Mouse (Mus musculus) liver, postnatal 0 days (tissue): ENCODE results near the gene Rdh9. TPM values are rescaled to one million over a fixed set of nuclear protein-coding genes. Genes with fewer than 3 reads are reported as not detected.
A peak's percentile ranks its signal among the peaks of the same experiment; 100 is the strongest.
"Not testable (repeated sequence)": the region's sequence is repeated elsewhere in the genome, so short reads cannot be mapped to it uniquely, and the experiment has no call there.

ENCODE experiments used
- ATAC-seq: fragments of 200-750 bp; cut with Nextera tagmentation; 2 replicates; pipeline ENCODE4 v1.8.0; 2017; ENCODE audit warnings: mild to moderate bottlenecking, moderate library complexity
- DNase-seq: peaks from one replicate; pipeline ENCODE4 v3.0.0-alpha.2; 2016
- H3K27ac ChIP-seq: fragments of 300-500 bp; sonication (generic); 2 replicates; pipeline ENCODE4 v1.5.1; 2014; ENCODE audit warnings: antibody characterized with exemption, moderate library complexity, mild to moderate bottlenecking, low read depth
- H3K27me3 ChIP-seq: fragments of 300-500 bp; sonication (generic); 2 replicates; pipeline ENCODE4 v1.6.1; 2014; ENCODE audit warnings: low read length, control low read depth, mixed read lengths; ENCODE audit not compliant: insufficient read depth
- H3K36me3 ChIP-seq: fragments of 300-500 bp; sonication (generic); replicated peaks from 2 replicates; pipeline ENCODE4 v1.6.1; 2014; ENCODE audit warnings: mild to moderate bottlenecking, control low read depth, low read length, moderate library complexity, mixed read lengths; ENCODE audit not compliant: insufficient read depth
- H3K4me1 ChIP-seq: fragments of 300-500 bp; sonication (generic); 2 replicates; pipeline ENCODE4 v1.6.1; 2014; ENCODE audit warnings: antibody characterized with exemption, mild to moderate bottlenecking, control low read depth; ENCODE audit not compliant: insufficient read depth
- H3K4me2 ChIP-seq: fragments of 300-500 bp; sonication (generic); 2 replicates; pipeline ENCODE4 v1.6.1; 2014; ENCODE audit warnings: low read depth, mild to moderate bottlenecking, low read length, moderate library complexity, mixed read lengths
- H3K4me3 ChIP-seq: fragments of 300-500 bp; sonication (generic); 2 replicates; pipeline ENCODE4 v1.5.1; 2014; ENCODE audit warnings: low read depth, low read length
- H3K9ac ChIP-seq: fragments of 300-500 bp; sonication (generic); replicated peaks from 2 replicates; pipeline ENCODE4 v1.6.1; 2014; ENCODE audit warnings: mild to moderate bottlenecking, moderate library complexity
- H3K9me3 ChIP-seq: fragments of 300-500 bp; sonication (generic); 2 replicates; pipeline ENCODE4 v1.6.1; 2016; ENCODE audit warnings: mild to moderate bottlenecking, control low read depth, low read length, mixed read lengths
- CTCF ChIP-seq: sonication (generic); IDR thresholded peaks from 2 replicates; pipeline ENCODE4 v1.5.1; 2016; ENCODE audit warnings: antibody characterized with exemption, low read depth
- EP300 ChIP-seq: IDR thresholded peaks from 2 replicates; pipeline ENCODE4 v1.6.1; 2016; ENCODE audit warnings: antibody characterized with exemption, low read depth, mild to moderate bottlenecking
- WGBS: fragments of 180-500 bp; shearing (Covaris S2); extraction: QIAGEN DNeasy Blood & Tissue Kit; methylation state at CpG from one replicate; pipeline ENCODE4 v1.1.7; 2014; ENCODE audit not compliant: insufficient replicate concordance; 5-methylcytosine and 5-hydroxymethylcytosine counted together
- polyA plus RNA-seq: library from polyadenylated mRNA; unstranded; fragments of >200 nt; fragmentation: Nextera tagmentation; extraction: Ambion mirVana; gene quantifications from 2 replicates; pipeline ENCODE4 v1.2.1, GENCODE M21; 2015

Gene Rdh9
- polyA plus RNA-seq, 1 experiment from 2014 or later, result 15.7 TPM

- no peak for TF ChIP-seq CTCF
- TF ChIP-seq EP300, result no peak
- ATAC-seq, result no peak
- Histone ChIP-seq H3K36me3 (no peaks in the 10 kb centered on the region), H3K9me3 (no peaks in the 10 kb centered on the region), H3K4me1 (no peaks in the 10 kb centered on the region), H3K4me2 (no peak overlapping the region), H3K9ac (no peak overlapping the region), H3K4me3 (no peak overlapping the region), H3K27me3 (no peaks in the 10 kb centered on the region), H3K27ac (no peak overlapping the region)
- 69% methylated on average over 5 of the region's 5 CpGs for WGBS
- DNase-seq, result no peak
These were observed 26.1 kb downstream of the Rdh9 start for GRCm38 (mm10) chr10:127802236-127802635.

- DNase-seq (no peak), ATAC-seq (no peak)
- WGBS, result 66% methylated on average over 7 of the region's 7 CpGs
- no peak for TF ChIP-seq EP300
- no peak for TF ChIP-seq CTCF
- Histone ChIP-seq H3K9me3 (no peaks in the 10 kb centered on the region), H3K4me3 (no peak overlapping the region), H3K36me3 (no peaks in the 10 kb centered on the region), H3K4me2 (no peak overlapping the region), H3K27me3 (no peaks in the 10 kb centered on the region), H3K4me1 (no peaks in the 10 kb centered on the region), H3K27ac (no peak overlapping the region), H3K9ac (no peak overlapping the region)
These were observed 28.2 kb downstream of the Rdh9 start for GRCm38 (mm10) chr10:127804416-127804815.

GRCm38 (mm10) chr10:127815888-127816287, 39.7 kb downstream of the Rdh9 start:
- no peak for ATAC-seq

GRCm38 (mm10) chr10:127817268-127817910, 41.2 kb downstream of the Rdh9 start:
- H3K4me1 ChIP-seq, H3K4me3 ChIP-seq, H3K27ac ChIP-seq, DNase-seq, H3K36me3 ChIP-seq, H3K27me3 ChIP-seq, H3K4me2 ChIP-seq, H3K9ac ChIP-seq, ATAC-seq, H3K9me3 ChIP-seq: not testable (repeated sequence)
- 73% methylated on average over 4 of the region's 4 CpGs for WGBS

More at GRCm38 (mm10) chr10:127815888-127816287, 39.7 kb downstream of the Rdh9 start:
- H3K9me3 ChIP-seq, result no peaks in the 10 kb centered on the region; the same call in 1 of the 2 replicates
- H3K4me3 ChIP-seq, result no peak overlapping the region
- H3K4me1 ChIP-seq, result no peaks in the 10 kb centered on the region
- DNase-seq, result no peak
- H3K4me2 ChIP-seq, result no peak overlapping the region
- H3K27me3 ChIP-seq, result no peaks in the 10 kb centered on the region
- H3K36me3 ChIP-seq, result no peaks in the 10 kb centered on the region
- no peak overlapping the region for H3K27ac ChIP-seq
- TF ChIP-seq CTCF (no peak), EP300 (no peak)
- H3K9ac ChIP-seq, result no peak overlapping the region

GRCm38 (mm10) chr10:127821806-127822205, 45.6 kb downstream of the Rdh9 start:
- ATAC-seq, DNase-seq, H3K27ac ChIP-seq, H3K9ac ChIP-seq, H3K27me3 ChIP-seq, H3K9me3 ChIP-seq, H3K4me1 ChIP-seq, H3K36me3 ChIP-seq, H3K4me3 ChIP-seq, H3K4me2 ChIP-seq: not testable (repeated sequence)
- WGBS, result 78% methylated on average over 2 of the region's 2 CpGs

GRCm38 (mm10) chr10:127825386-127825785, 49.2 kb downstream of the Rdh9 start:
- DNase-seq (peak; percentile 50), ATAC-seq (no peak)
- no peaks in the 10 kb centered on the region for H3K4me1 ChIP-seq
- 59% methylated on average over 6 of the region's 6 CpGs for WGBS
- no peaks in the 10 kb centered on the region for H3K27me3 ChIP-seq
- H3K36me3 ChIP-seq, result no peaks in the 10 kb centered on the region
- H3K9me3 ChIP-seq, result no peaks in the 10 kb centered on the region; the same call in 1 of the 2 replicates
- H3K27ac ChIP-seq, result no peak overlapping the region
- no peak overlapping the region for H3K4me2 ChIP-seq
- H3K4me3 ChIP-seq, result no peak overlapping the region
- no peak overlapping the region for H3K9ac ChIP-seq
- TF ChIP-seq EP300 (no peak), CTCF (peak; percentile 63)

- H3K9ac ChIP-seq, result no peak overlapping the region
- no peak overlapping the region for H3K4me3 ChIP-seq
- no peaks in the 10 kb centered on the region for H3K4me1 ChIP-seq
- DNase-seq (no peak), ATAC-seq (no peak)
- no peak overlapping the region for H3K27ac ChIP-seq
- H3K4me2 ChIP-seq, result no peak overlapping the region
- 71% methylated on average over 3 of the region's 3 CpGs for WGBS
- H3K36me3 ChIP-seq, result no peaks in the 10 kb centered on the region
- H3K9me3 ChIP-seq, result no peaks in the 10 kb centered on the region
- H3K27me3 ChIP-seq, result no peaks in the 10 kb centered on the region
- TF ChIP-seq EP300 (no peak), CTCF (no peak)
These were observed 52.9 kb downstream of the Rdh9 start for GRCm38 (mm10) chr10:127829121-127829520.

- not testable (repeated sequence) for H3K9me3 ChIP-seq, H3K4me3 ChIP-seq, ATAC-seq, H3K4me1 ChIP-seq, H3K36me3 ChIP-seq, H3K27me3 ChIP-seq, DNase-seq, H3K27ac ChIP-seq, H3K4me2 ChIP-seq, H3K9ac ChIP-seq
- WGBS, result 83% methylated on average over 1 of the region's 1 CpGs
These were observed 58.0 kb downstream of the Rdh9 start for GRCm38 (mm10) chr10:127834186-127834585.
